Mouse (Mus musculus) forebrain, embryonic 10.5 days (tissue): ENCODE results near the gene Fras1. TPM values are rescaled to one million over a fixed set of nuclear protein-coding genes. Genes with fewer than 3 reads are reported as not detected.

Experiments used
- DNase-seq: peaks from one replicate; pipeline ENCODE4 v3.0.0-alpha.2; 2017; ENCODE audit warnings: low spot score; ENCODE audit errors: extremely low spot score
- H3K27ac ChIP-seq: fragments of 300-500 bp; sonication (generic); 2 replicates; pipeline ENCODE4 v1.5.1; 2016; ENCODE audit warnings: mild to moderate bottlenecking
- H3K27me3 ChIP-seq: fragments of 300-500 bp; sonication (generic); 2 replicates; pipeline ENCODE4 v1.6.1; 2016; ENCODE audit warnings: mild to moderate bottlenecking; ENCODE audit not compliant: poor library complexity, severe bottlenecking
- H3K36me3 ChIP-seq: fragments of 300-500 bp; sonication (generic); replicated peaks from 2 replicates; pipeline ENCODE4 v1.6.1; 2016; ENCODE audit warnings: mild to moderate bottlenecking, moderate library complexity
- H3K4me1 ChIP-seq: fragments of 300-500 bp; sonication (generic); 2 replicates; pipeline ENCODE4 v1.6.1; 2016
- H3K4me3 ChIP-seq: fragments of 300-500 bp; sonication (generic); 2 replicates; pipeline ENCODE4 v1.5.1; 2016; ENCODE audit warnings: mild to moderate bottlenecking, moderate library complexity
- H3K9me3 ChIP-seq: fragments of 300-500 bp; sonication (generic); 2 replicates; pipeline ENCODE4 v1.6.1; 2016; ENCODE audit warnings: mild to moderate bottlenecking, moderate library complexity
- WGBS: fragments of 180-500 bp; shearing (Covaris S2); methylation state at CpG from one replicate; pipeline ENCODE4 v1.1.7; 2016; 5-methylcytosine and 5-hydroxymethylcytosine counted together
- polyA plus RNA-seq: library from polyadenylated mRNA; unstranded; fragments of >200 nt; fragmentation: Nextera tagmentation; extraction: Ambion mirVana; gene quantifications from 2 replicates; pipeline ENCODE4 v1.2.1, GENCODE M21; 2016

Fras1 gene
- polyA plus RNA-seq = 8.3 and 9.8 TPM in 2 replicates

DNA sequence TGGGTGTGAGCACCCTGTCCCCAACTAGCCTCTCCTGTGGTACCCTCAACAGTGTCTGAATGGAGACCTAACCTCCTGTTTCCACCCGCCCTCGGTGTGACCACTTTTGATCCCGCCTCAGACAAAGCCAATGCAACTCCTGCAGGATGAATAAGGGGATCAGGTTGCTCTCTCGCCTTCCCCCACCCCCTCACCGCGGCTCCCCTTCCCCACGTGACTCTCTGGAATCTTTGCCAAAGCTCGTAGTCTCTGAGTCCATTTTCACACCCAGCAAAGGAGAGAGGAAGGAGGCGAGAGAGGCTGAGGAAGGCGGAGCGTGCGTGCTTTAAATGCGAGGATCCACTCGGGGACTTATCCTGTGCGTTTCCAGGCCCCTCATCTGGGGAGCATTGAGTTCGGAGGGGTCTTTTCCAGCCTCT lies at the start of gene Fras1:
TSS of gene Fras1 (plus strand) at position 389 of the 419 bp plus-strand sequence.
- peak; percentile 76 for DNase-seq
- H3K4me3 ChIP-seq = peak within 1 kb of the TSS; percentile 72
- WGBS = 0% methylated on average over 16 of the region's 16 CpGs
- H3K27ac ChIP-seq = peak within 1 kb of the TSS; percentile 91
- no peaks in the 10 kb centered on the region for H3K36me3 ChIP-seq
- no peaks in the 10 kb centered on the region for H3K9me3 ChIP-seq
- peaks cover 45% of the 10 kb centered on the region for H3K4me1 ChIP-seq
- H3K27me3 ChIP-seq = peaks cover 26% of the 10 kb centered on the region

- WGBS = 95% methylated on average over 25 of the region's 25 CpGs
- no peak for DNase-seq
Observed at GRCm38 (mm10) chr5:96331048-96331737, 42.6 kb upstream of the Fras1 start.

DNA sequence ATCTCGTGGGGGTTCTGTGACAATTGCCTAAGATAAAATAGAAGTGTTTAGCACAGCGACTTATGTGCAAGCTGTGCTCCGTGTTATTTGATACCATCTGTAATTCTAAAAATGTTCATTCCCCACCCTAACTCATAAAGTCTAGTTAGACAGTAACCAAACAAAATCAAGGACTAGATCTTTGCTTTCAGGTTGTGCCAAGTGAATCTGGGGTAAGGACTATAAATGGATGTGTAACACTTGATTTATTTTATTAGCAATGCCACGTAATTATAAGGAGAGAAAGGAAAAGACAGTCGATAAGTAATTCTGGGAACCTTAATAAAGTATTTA lies 42.1 kb upstream of the Fras1 start:
- Histone ChIP-seq H3K27me3 (no peaks in the 10 kb centered on the region), H3K4me3 (no peak overlapping the region), H3K36me3 (no peaks in the 10 kb centered on the region), H3K27ac (no peak overlapping the region), H3K4me1 (no peaks in the 10 kb centered on the region), H3K9me3 (no peaks in the 10 kb centered on the region)
- no peak for DNase-seq
- 90% methylated on average over 5 of the region's 5 CpGs for WGBS

More at GRCm38 (mm10) chr5:96331048-96331737, 42.6 kb upstream of the Fras1 start:
- H3K4me3 ChIP-seq = no peak overlapping the region
- H3K9me3 ChIP-seq = no peaks in the 10 kb centered on the region
- no peaks in the 10 kb centered on the region for H3K4me1 ChIP-seq
- no peaks in the 10 kb centered on the region for H3K36me3 ChIP-seq
- no peaks in the 10 kb centered on the region for H3K27me3 ChIP-seq
- H3K27ac ChIP-seq = no peak overlapping the region

GRCm38 (mm10) chr5:96333963-96334362 lies 39.8 kb upstream of the Fras1 start:
- Histone ChIP-seq H3K4me1 (no peaks in the 10 kb centered on the region), H3K36me3 (no peaks in the 10 kb centered on the region), H3K4me3 (no peak overlapping the region), H3K27ac (no peak overlapping the region), H3K9me3 (no peaks in the 10 kb centered on the region), H3K27me3 (no peaks in the 10 kb centered on the region)
- 75% methylated on average over 3 of the region's 3 CpGs for WGBS
- no peak for DNase-seq

GRCm38 (mm10) chr5:96340564-96340963 lies 33.2 kb upstream of the Fras1 start:
- no peaks in the 10 kb centered on the region for H3K36me3 ChIP-seq
- 91% methylated on average over 6 of the region's 6 CpGs for WGBS
- no peaks in the 10 kb centered on the region for H3K4me1 ChIP-seq
- H3K27ac ChIP-seq = no peak overlapping the region
- H3K27me3 ChIP-seq = no peaks in the 10 kb centered on the region
- no peak overlapping the region for H3K4me3 ChIP-seq
- no peak for DNase-seq
- H3K9me3 ChIP-seq = no peaks in the 10 kb centered on the region

DNA sequence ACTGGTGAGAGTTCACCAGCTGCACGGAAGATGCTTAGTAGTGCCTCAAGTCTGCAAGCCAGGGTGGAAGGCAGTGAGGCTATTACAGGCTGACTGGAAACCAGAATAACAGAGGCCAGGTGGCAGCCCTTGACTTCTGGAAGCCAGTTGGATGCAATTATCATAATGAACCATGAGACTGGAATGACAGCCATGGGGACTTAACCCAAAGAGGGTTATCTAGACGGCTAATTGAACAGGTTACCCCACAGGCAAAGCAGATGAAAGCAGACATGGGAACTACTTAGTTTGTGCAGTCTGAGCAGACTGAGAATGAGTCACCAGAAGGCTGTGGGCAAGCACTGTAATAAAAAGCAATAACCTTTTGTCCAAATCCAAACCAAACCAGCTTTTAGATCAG lies 28.8 kb upstream of the Fras1 start:
- WGBS = 82% methylated on average over 2 of the region's 2 CpGs
- no peak for DNase-seq
- Histone ChIP-seq H3K9me3 (no peaks in the 10 kb centered on the region), H3K36me3 (no peaks in the 10 kb centered on the region), H3K27ac (no peak overlapping the region), H3K4me1 (no peaks in the 10 kb centered on the region), H3K27me3 (no peaks in the 10 kb centered on the region), H3K4me3 (no peak overlapping the region)

DNA sequence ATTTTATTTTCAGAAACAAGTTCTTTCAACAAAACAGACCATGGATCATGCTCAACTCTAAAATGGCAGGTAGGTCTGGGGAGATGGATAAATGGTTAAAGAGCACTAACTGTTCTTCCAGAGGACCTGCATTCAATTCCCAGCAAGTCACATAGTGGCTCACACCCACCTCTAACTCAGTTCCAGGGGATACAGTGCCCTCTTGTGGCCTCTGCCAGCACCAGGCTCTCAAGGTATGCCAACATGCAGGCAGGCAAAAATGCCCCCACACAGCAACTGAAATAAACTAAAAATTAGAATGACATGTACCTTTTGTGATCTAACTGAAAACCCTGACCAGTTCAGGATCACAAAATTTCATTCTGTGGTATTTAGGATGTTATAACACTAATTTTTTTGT lies 21.8 kb upstream of the Fras1 start:
- DNase-seq = no peak
- H3K9me3 ChIP-seq = no peaks in the 10 kb centered on the region

DNA sequence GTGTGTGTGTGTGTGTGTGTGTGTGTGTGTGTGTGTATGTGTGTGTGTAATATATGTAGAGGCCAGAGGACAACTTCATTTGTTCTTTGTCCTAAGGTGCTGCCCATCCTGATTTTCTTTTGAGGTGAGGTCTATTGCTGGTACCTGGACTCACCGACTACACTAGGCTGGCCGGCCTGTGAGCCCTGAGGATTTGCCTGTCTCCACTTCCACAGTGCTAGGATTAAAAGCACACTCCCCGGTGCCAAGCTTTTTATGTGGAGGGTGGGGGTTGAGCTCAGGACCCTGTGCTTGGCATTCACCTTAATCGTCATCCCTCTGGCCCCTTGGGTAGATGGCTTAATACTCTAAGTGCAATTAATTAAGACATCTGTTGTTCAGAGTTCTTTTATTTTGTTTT lies 9.8 kb upstream of the Fras1 start:
- no peak overlapping the region for H3K4me3 ChIP-seq
- H3K27me3 ChIP-seq = no peaks in the 10 kb centered on the region
- peaks cover 9% of the 10 kb centered on the region; the same call in 1 of the 2 replicates for H3K4me1 ChIP-seq
- WGBS = 45% methylated on average over 4 of the region's 4 CpGs
- H3K9me3 ChIP-seq = no peaks in the 10 kb centered on the region
- no peaks in the 10 kb centered on the region for H3K36me3 ChIP-seq
- DNase-seq = no peak
- H3K27ac ChIP-seq = no peak overlapping the region

More for the DNA sequence above, 21.8 kb upstream of the Fras1 start:
- Histone ChIP-seq H3K4me3 (no peak overlapping the region), H3K27me3 (no peaks in the 10 kb centered on the region), H3K36me3 (no peaks in the 10 kb centered on the region), H3K27ac (no peak overlapping the region), H3K4me1 (peaks cover 8% of the 10 kb centered on the region)

- Histone ChIP-seq H3K36me3 (no peaks in the 10 kb centered on the region), H3K9me3 (no peaks in the 10 kb centered on the region), H3K4me1 (peaks cover 16% of the 10 kb centered on the region; the same call in 1 of the 2 replicates), H3K27ac (no peak overlapping the region), H3K4me3 (no peak overlapping the region), H3K27me3 (no peaks in the 10 kb centered on the region)
- 89% methylated on average over 5 of the region's 5 CpGs for WGBS
- no peak for DNase-seq
Observed at GRCm38 (mm10) chr5:96365590-96365989, 8.2 kb upstream of the Fras1 start.

- no peak for DNase-seq
- no peaks in the 10 kb centered on the region for H3K27me3 ChIP-seq
- no peak overlapping the region for H3K27ac ChIP-seq
- no peaks in the 10 kb centered on the region for H3K9me3 ChIP-seq
- no peaks in the 10 kb centered on the region for H3K36me3 ChIP-seq
- H3K4me3 ChIP-seq = no peak overlapping the region
- H3K4me1 ChIP-seq = peaks cover 13% of the 10 kb centered on the region; the same call in 1 of the 2 replicates
Observed at GRCm38 (mm10) chr5:96367260-96367659, 6.5 kb upstream of the Fras1 start.

- no peak for DNase-seq
- H3K9me3 ChIP-seq = no peaks in the 10 kb centered on the region
- no peaks in the 10 kb centered on the region for H3K36me3 ChIP-seq
- peak overlapping the region; percentile 72 for H3K4me3 ChIP-seq
- peak overlapping the region; percentile 91 for H3K27ac ChIP-seq
- H3K4me1 ChIP-seq = peaks cover 45% of the 10 kb centered on the region
- 30% methylated on average over 6 of the region's 6 CpGs for WGBS
- H3K27me3 ChIP-seq = peaks cover 26% of the 10 kb centered on the region
Observed at GRCm38 (mm10) chr5:96373106-96373505, 649 bp upstream of the Fras1 start.

GRCm38 (mm10) chr5:96373986-96374901 lies 489 bp downstream of the Fras1 start:
- WGBS = under 1% methylated on average over 80 of the region's 84 CpGs
- H3K4me1 ChIP-seq = peaks cover 45% of the 10 kb centered on the region
- H3K27ac ChIP-seq = peak overlapping the region; percentile 91
- H3K27me3 ChIP-seq = peaks cover 26% of the 10 kb centered on the region
- no peaks in the 10 kb centered on the region; the same call in 1 of the 2 replicates for H3K36me3 ChIP-seq
- peak; percentile 78 for DNase-seq
- H3K9me3 ChIP-seq = no peaks in the 10 kb centered on the region
- peak overlapping the region; percentile 72 for H3K4me3 ChIP-seq

DNA sequence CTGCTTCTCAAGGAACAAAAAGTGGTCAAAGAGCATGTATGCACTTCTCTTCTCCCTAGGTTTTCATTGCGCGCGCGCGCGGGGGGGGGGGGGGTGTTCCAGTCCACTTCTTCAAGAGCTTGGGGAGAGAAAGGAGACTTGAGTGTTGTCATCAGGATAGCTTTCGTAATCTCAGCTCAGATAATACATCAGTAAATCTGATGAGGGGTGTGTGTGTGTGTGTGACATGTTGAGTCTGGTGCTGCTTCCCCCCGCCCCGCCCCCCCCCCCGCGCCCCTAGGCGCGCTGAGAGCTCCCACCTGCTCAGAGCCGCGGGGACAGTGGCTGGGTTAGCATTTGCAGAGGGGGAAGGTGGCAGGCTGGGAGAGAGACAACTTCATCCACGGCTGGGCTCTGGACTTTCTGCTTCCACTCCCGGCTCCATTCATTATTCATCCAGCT lies 1.7 kb downstream of the Fras1 start:
- peak; percentile 27 for DNase-seq
- under 1% methylated on average over 15 of the region's 17 CpGs for WGBS
- peak overlapping the region; percentile 91 for H3K27ac ChIP-seq

More for the DNA sequence above, 1.7 kb downstream of the Fras1 start:
- no peaks in the 10 kb centered on the region; the same call in 1 of the 2 replicates for H3K36me3 ChIP-seq
- H3K9me3 ChIP-seq = no peaks in the 10 kb centered on the region
- peaks cover 38% of the 10 kb centered on the region for H3K4me1 ChIP-seq
- H3K4me3 ChIP-seq = peak overlapping the region; percentile 72
- H3K27me3 ChIP-seq = peaks cover 26% of the 10 kb centered on the region
